Mouse (Mus musculus): ENCODE measurements around the gene Capn5. TPM values are rescaled to one million over a fixed set of nuclear protein-coding genes. Genes with fewer than 3 reads are reported as not detected.
A peak's percentile ranks its signal among the peaks of the same experiment; 100 is the strongest.
"Not testable (repeated sequence)": the region's sequence is repeated elsewhere in the genome, so short reads cannot be mapped to it uniquely, and the experiment has no call there.

The Capn5 gene
- polyA plus RNA-seq, 1 experiment from 2014 or later, result 9.4 TPM

DNA sequence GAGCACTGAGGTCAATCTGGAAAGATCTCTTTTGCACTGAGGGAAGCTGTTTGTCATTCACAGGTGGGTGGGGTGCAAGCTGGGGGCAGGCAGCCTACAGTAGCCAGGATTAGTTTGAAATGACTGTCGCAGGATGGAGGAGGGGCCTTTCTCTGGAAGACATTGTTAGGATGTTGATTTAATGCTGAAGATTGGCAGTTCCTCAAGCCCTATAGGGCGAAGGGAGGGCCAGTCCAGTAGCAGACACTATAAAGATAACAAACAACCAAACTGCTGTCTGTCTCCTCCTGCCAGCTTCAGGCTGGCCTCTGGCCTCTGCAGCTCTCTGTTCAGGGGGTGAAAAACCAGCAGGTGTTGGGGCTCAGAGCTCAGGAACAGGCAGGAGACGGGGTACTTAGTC, 11.7 kb upstream of the Capn5 start:
- H3K9me3 ChIP-seq, result no peaks in the 10 kb centered on the region
- DNase-seq (ENCODE audit: low spot score), result peak; percentile 66
- H3K4me1 ChIP-seq, result peaks cover 23% of the 10 kb centered on the region
- WGBS, result 33% methylated on average over 3 of the region's 3 CpGs
- H3K4me3 ChIP-seq, result no peak overlapping the region
- no peak overlapping the region for H3K27ac ChIP-seq
- peaks cover 43% of the 10 kb centered on the region for H3K27me3 ChIP-seq (ENCODE audit: insufficient read depth, poor library complexity, severe bottlenecking)
- no peaks in the 10 kb centered on the region for H3K36me3 ChIP-seq

DNA sequence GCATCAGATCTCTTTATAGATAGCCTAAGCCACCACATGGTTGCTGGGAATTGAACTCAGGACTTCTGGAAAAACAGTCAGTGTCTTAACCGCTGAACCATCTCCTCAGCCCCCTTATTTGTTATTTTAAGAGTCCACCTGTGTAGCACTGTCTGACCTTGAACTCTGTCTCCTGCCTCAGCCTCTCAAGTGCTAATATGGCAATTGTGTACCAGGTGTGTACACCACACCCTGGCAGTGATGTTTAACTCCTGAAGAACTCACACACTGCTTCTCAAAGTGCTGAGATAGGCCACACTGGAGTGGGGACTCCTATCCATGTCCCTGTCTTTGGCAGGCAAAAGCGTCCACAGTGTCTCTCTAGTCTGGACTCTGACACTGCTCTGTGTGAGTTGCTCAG, 10.6 kb upstream of the Capn5 start:
- peaks cover 32% of the 10 kb centered on the region for H3K27me3 ChIP-seq (ENCODE audit: insufficient read depth, poor library complexity, severe bottlenecking)
- H3K9me3 ChIP-seq, result no peaks in the 10 kb centered on the region
- 87% methylated on average over 2 of the region's 2 CpGs for whole genome bisulfite sequencing
- H3K4me1 ChIP-seq, result peaks cover 14% of the 10 kb centered on the region
- peak; percentile 50 for DNase-seq (ENCODE audit: low spot score)
- H3K27ac ChIP-seq, result no peak overlapping the region
- H3K4me3 ChIP-seq, result no peak overlapping the region
- no peaks in the 10 kb centered on the region for H3K36me3 ChIP-seq

DNA sequence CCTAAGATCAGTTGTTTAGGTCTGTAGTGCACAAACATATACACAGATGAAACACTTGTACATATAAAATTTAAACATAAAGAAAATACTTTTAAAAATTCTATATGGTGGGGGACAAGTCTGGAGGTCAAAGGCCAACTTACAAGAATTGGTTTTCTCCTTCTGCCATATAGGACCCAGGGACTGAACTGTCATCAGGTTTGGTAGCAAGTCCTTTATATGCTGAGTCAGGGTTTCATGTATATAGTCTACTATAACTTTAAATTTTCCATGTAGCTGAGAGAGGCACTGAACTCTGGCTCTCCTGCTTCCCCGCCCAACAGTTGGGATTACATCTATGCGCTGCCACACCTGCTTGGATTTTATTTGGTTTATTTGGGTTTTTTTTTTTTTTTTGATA, 10.2 kb upstream of the Capn5 start:
- Histone ChIP-seq H3K4me3 (no peak overlapping the region), H3K36me3 (no peaks in the 10 kb centered on the region), H3K27ac (no peak overlapping the region), H3K9me3 (no peaks in the 10 kb centered on the region), H3K27me3 (ENCODE audit: insufficient read depth, poor library complexity, severe bottlenecking) (peaks cover 28% of the 10 kb centered on the region), H3K4me1 (peaks cover 9% of the 10 kb centered on the region)
- 92% methylated on average over 2 of the region's 2 CpGs for WGBS
- no peak for DNase-seq (ENCODE audit: low spot score)

DNA sequence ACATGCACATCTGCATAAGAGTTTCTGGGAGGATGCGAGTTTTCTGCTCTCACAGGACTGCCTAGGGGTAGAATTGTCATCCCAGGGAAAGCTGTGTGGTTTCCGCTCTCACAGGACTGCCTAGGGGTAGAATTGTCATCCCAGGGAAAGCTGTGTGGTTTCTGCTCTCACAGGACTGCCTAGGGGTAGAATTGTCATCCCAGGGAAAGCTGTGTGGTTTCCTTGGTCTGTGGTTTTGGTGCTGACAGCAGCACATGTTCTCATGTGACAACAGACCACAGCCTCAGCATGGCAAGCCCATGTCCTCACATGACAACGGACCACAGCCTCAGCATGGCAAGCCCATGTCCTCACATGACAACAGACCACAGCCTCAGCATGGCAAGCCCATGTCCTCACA, 9.3 kb upstream of the Capn5 start:
- not testable (repeated sequence) for H3K27ac ChIP-seq; H3K4me1 ChIP-seq; DNase-seq (ENCODE audit: low spot score); H3K9me3 ChIP-seq; H3K4me3 ChIP-seq; H3K36me3 ChIP-seq
- WGBS, result 75% methylated on average over 3 of the region's 3 CpGs
- peaks cover 19% of the 10 kb centered on the region for H3K27me3 ChIP-seq (ENCODE audit: insufficient read depth, poor library complexity, severe bottlenecking)

DNA sequence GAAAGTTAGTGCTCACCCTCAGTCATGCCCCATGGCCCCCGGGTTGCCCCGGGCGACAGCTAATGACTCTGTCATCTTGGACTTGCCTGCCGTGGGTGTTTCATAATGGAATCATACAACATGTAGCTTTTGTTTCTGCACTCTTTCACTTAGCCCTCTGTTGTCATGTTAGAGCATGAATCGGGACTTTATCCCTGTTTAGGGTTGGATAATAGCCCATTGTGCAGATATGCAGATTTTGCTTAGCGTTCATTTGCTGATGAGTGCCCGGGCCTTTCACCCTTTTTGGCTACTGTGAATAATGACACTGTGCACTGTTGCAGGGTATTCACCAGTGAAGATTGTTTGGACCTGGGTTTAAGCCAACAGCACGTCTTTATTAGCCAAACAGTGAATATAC, 8.6 kb upstream of the Capn5 start:
- DNase-seq (ENCODE audit: low spot score), result no peak
- 79% methylated on average over 8 of the region's 8 CpGs for whole genome bisulfite sequencing
- H3K9me3 ChIP-seq, result no peaks in the 10 kb centered on the region
- H3K36me3 ChIP-seq, result no peaks in the 10 kb centered on the region
- no peak overlapping the region for H3K4me3 ChIP-seq
- peaks cover 12% of the 10 kb centered on the region for H3K27me3 ChIP-seq (ENCODE audit: insufficient read depth, poor library complexity, severe bottlenecking)
- no peak overlapping the region for H3K27ac ChIP-seq
- peaks cover 6% of the 10 kb centered on the region for H3K4me1 ChIP-seq

DNA sequence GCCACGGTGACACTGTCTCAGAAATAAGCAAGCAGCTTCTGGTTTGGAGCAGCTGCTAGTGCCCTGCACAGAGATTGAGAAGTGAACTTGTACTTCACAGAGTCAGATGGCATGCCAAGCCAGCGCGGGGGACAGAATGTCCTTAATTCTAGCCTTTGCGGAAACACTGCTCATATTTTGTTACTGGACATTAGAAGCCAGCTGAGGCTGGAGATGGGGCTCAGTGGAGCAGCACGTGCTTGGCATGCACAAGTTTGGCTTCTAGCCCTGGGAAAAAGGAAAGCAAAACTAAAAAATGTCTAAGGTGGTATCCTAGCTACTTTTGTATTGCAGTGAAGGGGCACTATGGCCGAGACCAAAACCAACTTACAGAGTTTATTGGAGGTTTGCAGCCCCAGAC, 7.3 kb upstream of the Capn5 start:
- no peak overlapping the region for H3K27ac ChIP-seq
- WGBS, result 83% methylated on average over 6 of the region's 6 CpGs
- H3K4me1 ChIP-seq, result peaks cover 6% of the 10 kb centered on the region
- H3K27me3 ChIP-seq (ENCODE audit: insufficient read depth, poor library complexity, severe bottlenecking), result peaks cover 6% of the 10 kb centered on the region; the same call in 1 of the 2 replicates
- H3K36me3 ChIP-seq, result no peaks in the 10 kb centered on the region
- H3K4me3 ChIP-seq, result no peak overlapping the region
- DNase-seq (ENCODE audit: low spot score), result no peak
- no peaks in the 10 kb centered on the region for H3K9me3 ChIP-seq

DNA sequence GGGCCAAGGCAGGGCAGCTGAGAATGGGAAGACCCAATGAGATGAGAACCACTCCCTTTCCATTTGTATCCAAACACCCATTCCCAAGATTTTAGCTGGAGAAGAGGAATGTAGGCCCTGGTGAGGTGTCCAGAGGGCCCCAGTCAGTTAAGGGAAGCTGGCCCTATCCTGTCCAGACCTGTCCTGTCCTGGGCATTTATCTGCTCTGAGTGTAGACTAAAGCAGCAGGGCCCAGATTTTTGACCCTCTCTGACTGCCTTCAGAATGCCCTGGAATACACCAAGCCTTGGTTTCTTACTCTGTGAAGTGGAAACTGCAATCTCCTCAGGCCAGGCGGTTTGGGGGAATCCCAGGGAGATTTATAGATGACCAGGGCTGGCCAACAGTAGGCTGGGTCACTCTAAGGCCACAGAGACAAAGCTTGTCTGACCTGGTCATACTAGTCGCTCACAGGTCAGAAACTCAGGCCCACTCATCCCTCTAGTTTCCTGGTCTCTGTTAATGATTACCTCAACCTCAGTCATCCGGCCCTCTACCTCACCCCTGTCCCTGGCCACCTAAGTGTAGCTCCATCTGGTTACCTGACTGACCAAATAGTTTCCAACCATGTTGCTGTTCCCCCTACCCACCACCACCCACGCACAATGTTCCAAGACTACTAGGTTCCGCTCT, 622 bp upstream of the Capn5 start:
- Histone ChIP-seq H3K4me1 (peaks cover 43% of the 10 kb centered on the region), H3K27ac (peak overlapping the region; percentile 88), H3K36me3 (no peaks in the 10 kb centered on the region), H3K4me3 (peak overlapping the region; percentile 75), H3K9me3 (no peaks in the 10 kb centered on the region), H3K27me3 (ENCODE audit: insufficient read depth, poor library complexity, severe bottlenecking) (peaks cover 7% of the 10 kb centered on the region; the same call in 1 of the 2 replicates)
- no peak for DNase-seq (ENCODE audit: low spot score)
- 83% methylated on average over 5 of the region's 5 CpGs for WGBS

DNA sequence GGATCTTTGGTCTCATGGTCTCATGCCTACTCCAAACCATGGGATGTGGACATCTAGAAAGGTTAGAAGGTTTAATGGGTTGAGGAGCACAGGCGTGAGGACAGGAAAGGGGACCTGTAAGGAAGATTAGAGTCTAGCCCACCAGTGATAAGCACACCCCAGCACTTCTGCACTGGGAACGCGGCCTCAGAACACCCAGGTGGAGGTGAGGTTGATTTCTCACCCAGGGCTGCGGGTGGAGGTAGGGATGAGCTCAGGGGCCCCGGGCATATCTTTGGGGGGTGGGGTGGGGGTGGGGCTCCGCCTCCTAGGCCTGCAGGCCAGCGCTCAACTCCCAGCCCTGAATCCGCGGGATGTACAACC, 527 bp downstream of the Capn5 start:
- peaks cover 7% of the 10 kb centered on the region; the same call in 1 of the 2 replicates for H3K27me3 ChIP-seq (ENCODE audit: insufficient read depth, poor library complexity, severe bottlenecking)
- DNase-seq (ENCODE audit: low spot score), result no peak
- H3K36me3 ChIP-seq, result no peaks in the 10 kb centered on the region
- H3K4me1 ChIP-seq, result peaks cover 54% of the 10 kb centered on the region
- 4% methylated on average over 9 of the region's 9 CpGs for WGBS
- no peaks in the 10 kb centered on the region for H3K9me3 ChIP-seq
- peak overlapping the region; percentile 88 for H3K27ac ChIP-seq
- H3K4me3 ChIP-seq, result peak overlapping the region; percentile 75

DNA sequence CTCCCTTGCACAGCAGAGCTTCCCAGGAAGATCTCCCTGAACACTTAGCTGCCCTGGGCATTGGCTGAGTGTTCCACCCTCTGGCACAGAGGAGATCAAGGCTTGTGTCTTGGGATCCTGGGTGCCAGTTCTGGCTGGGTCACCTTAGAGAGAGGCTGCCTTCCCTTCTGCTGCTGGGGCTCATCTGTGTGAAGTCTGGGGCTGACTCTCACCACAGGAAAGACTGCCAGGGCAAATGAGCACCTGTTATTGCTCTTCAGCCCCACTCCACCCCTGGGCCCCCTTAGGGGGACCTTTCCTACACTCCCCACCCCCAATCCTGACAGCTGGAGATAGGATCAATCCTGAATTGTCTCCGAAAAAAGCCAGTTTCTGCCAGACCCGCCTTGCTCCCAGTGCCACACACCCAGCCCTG, 996 bp downstream of the Capn5 start:
- Histone ChIP-seq H3K27ac (peak overlapping the region; percentile 88), H3K4me1 (peaks cover 58% of the 10 kb centered on the region), H3K27me3 (ENCODE audit: insufficient read depth, poor library complexity, severe bottlenecking) (peaks cover 7% of the 10 kb centered on the region; the same call in 1 of the 2 replicates), H3K36me3 (no peaks in the 10 kb centered on the region), H3K9me3 (no peaks in the 10 kb centered on the region), H3K4me3 (peak overlapping the region; percentile 75)
- DNase-seq (ENCODE audit: low spot score), result no peak
- 30% methylated on average over 2 of the region's 2 CpGs for WGBS

DNA sequence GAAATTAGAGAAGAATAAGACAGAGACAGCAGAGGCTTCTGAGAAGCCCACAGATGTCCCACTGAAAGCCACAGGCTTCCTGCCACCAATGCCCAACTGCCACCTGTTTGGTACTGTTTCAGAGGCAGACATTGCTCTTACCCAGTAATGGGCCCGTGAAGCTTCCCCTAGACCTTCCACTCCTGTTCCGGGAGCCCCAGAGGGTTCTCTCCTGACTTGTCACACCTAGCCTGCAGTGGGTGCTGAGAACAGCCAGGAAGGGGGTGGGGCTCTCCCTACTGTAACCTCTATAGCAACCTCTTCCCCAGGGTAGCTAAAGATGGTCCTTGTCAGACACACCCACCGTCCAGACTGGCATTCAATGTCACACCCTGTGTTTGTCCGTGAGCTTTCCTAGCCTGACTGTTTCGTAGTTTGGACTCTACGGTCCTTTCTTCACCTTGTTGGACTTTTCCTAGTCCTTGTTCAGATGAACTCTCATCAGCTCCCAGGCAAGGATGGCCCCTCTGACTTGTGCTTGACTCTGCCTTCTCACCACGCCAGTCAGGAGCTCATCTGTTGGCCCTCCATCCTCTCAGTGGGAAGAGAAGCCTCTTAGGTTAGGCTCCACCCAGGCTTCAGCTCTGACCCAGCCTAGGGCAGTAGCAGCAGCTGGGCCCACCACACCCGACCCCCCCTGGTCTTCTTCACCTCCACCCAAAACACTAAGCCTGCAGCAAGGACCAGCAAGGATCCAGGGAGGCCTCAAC, 1.6 kb downstream of the Capn5 start:
- Histone ChIP-seq H3K27me3 (ENCODE audit: insufficient read depth, poor library complexity, severe bottlenecking) (peaks cover 7% of the 10 kb centered on the region; the same call in 1 of the 2 replicates), H3K9me3 (no peaks in the 10 kb centered on the region), H3K36me3 (no peaks in the 10 kb centered on the region), H3K4me1 (peaks cover 63% of the 10 kb centered on the region), H3K27ac (peak overlapping the region; percentile 88), H3K4me3 (peak overlapping the region; percentile 75)
- DNase-seq (ENCODE audit: low spot score), result no peak
- WGBS, result 53% methylated on average over 8 of the region's 8 CpGs

DNA sequence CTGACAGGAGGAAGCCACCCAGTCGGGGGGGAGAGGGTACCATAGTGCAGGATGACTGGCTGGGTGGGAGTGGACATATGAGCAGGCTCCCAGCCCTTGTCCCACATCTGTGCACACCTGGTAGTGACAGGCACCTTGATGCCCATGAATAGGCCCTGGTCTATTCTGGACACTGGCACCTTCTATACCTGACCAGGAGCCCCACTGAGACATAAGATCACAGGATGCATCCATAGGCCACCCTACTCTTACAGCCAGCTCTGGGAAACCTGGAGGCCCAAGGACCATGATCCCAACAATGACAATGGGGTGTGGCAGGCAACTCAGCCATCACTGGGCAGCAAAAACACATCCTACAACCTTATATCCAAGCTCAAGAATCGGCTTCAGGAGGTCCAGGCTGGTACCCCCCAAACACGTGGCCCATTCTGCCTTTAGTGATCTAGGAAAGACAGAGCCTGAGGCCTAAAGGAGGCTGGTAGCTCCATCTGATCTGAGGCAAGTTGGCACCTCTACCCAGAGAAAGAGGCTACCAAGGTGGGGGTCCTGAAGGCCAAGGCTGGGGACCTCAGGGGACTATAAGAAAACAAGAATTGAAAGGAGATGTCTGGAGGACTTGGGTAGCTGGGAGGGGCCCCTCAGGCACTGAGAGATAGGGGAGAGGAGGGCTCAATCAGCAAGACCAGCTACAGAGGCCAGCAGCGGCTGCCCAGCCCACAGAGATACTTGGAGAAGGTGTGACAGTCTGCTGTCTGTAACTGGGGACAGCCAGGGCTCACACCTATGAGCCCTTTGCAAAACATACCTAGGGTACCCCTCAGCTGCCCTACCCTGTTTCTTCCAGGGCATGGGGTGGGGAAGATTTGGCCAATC, 3.0 kb downstream of the Capn5 start:
- Histone ChIP-seq H3K9me3 (no peaks in the 10 kb centered on the region), H3K36me3 (no peaks in the 10 kb centered on the region), H3K4me1 (peaks cover 75% of the 10 kb centered on the region), H3K27me3 (ENCODE audit: insufficient read depth, poor library complexity, severe bottlenecking) (peaks cover 7% of the 10 kb centered on the region; the same call in 1 of the 2 replicates), H3K27ac (peak overlapping the region; percentile 75), H3K4me3 (0 out of 2 replicates have a peak overlapping the region, but pooled peaks have one; percentile 6)
- WGBS, result 49% methylated on average over 4 of the region's 4 CpGs
- DNase-seq (ENCODE audit: low spot score), result peak; percentile 90

DNA sequence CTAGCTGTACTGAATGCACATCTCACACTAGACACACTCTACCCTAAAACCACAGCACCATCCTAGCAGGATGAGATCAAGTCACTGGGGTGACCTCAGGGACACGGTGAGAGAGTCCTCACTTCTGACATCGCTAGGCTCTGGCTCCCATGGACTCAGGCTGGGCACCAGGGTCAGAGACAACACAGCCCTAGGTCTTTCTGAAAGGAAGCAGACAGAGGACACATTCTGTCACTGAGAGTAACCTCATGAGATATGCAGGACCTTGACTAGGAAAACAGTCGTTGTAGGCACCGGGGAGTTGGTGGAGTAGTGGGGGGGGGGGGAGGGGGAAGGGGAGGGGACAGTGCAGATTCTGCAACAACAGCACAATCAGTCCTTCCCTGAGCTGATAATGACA, 4.7 kb downstream of the Capn5 start:
- Histone ChIP-seq H3K27me3 (ENCODE audit: insufficient read depth, poor library complexity, severe bottlenecking) (peaks cover 7% of the 10 kb centered on the region; the same call in 1 of the 2 replicates), H3K9me3 (no peaks in the 10 kb centered on the region), H3K4me1 (peaks cover 69% of the 10 kb centered on the region), H3K27ac (peak overlapping the region; percentile 71), H3K36me3 (no peaks in the 10 kb centered on the region), H3K4me3 (no peak overlapping the region)
- peak; percentile 76 for DNase-seq (ENCODE audit: low spot score)
- 23% methylated on average over 4 of the region's 4 CpGs for WGBS

All from heart, embryonic 10.5 days (tissue).